Mouse (Mus musculus): ENCODE data around the gene Anapc11. TPM values are rescaled to one million over a fixed set of nuclear protein-coding genes. Genes with fewer than 3 reads are reported as not detected.

Gene Anapc11
- polyA plus RNA-seq, 1 experiment from 2014 or later: 218 TPM

DNA sequence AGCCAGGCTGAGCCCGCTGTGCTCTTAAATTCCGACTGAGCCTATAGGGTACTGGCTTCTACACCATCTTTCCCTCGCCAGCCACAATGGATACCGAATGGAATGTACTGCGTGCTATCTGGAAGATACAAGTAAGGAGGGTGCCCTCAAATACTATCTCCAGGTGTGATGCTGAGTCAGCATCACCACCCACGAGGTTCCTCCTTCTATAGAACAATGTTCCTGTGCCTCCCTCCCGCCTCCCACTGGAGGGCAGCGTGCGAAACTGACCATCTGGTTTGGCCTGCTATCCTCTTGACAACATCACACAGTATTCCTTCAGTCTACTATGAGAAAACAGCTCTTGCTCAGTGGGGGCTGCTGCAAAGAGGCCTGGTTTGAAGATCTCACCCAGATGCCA is 33.1 kb upstream of the Anapc11 start:
- no peaks in the 10 kb centered on the region for H3K4me1 ChIP-seq
- WGBS: 90% methylated on average over 9 of the region's 9 CpGs
- no peak overlapping the region for H3K27ac ChIP-seq
- H3K36me3 ChIP-seq (replicated peaks): peaks cover 99% of the 10 kb centered on the region
- no peak for DNase-seq (ENCODE audit: extremely low spot score, low spot score)
- H3K27me3 ChIP-seq (ENCODE audit: poor library complexity, severe bottlenecking): no peaks in the 10 kb centered on the region
- no peak overlapping the region for H3K4me3 ChIP-seq
- no peaks in the 10 kb centered on the region for H3K9me3 ChIP-seq

DNA sequence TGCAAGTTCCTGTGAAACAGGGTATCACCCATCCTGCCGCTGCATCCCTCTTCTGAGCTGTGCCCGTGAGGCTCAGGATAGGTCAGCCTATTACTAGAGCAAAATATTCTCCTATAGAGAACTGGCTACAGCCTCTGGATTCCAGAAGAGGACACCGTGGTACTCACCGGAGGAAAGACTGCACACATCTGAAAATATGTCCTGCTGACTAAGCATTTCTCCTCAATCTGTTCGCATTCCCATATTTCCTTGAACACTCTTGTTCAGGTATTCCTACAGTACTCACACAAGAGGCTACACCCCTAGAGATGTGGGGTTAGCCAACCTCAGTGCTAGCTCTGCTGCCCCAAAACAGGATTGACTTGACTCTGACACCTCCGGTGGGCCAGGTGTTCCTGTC is 29.9 kb upstream of the Anapc11 start:
- H3K9me3 ChIP-seq: no peaks in the 10 kb centered on the region
- H3K27ac ChIP-seq: no peak overlapping the region
- H3K27me3 ChIP-seq (ENCODE audit: poor library complexity, severe bottlenecking): no peaks in the 10 kb centered on the region
- H3K4me1 ChIP-seq: peaks cover 17% of the 10 kb centered on the region
- WGBS: 96% methylated on average over 6 of the region's 6 CpGs
- H3K36me3 ChIP-seq (replicated peaks): peaks cover 82% of the 10 kb centered on the region
- H3K4me3 ChIP-seq: no peak overlapping the region
- DNase-seq (ENCODE audit: extremely low spot score, low spot score): no peak

DNA sequence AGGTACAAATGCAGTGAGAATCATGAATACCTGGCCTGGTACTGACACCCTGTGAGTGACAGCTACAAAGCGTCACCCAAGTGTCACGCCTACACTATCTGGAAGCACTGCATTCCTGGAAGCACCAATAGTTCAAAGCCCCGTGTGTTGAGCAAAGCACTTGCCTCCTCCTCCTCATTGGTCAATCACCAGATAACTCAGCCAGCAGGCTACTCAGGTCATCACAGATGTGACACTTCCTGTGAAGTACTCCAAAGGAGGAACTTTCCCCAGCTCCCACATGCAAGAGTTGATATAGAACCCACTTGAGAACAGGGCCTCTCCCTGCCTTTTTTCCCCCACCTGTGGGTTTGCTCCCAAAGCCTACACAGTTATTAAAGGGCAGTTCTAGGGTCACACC is 27.1 kb upstream of the Anapc11 start:
- H3K27ac ChIP-seq: no peak overlapping the region
- no peaks in the 10 kb centered on the region for H3K9me3 ChIP-seq
- H3K4me1 ChIP-seq: peaks cover 30% of the 10 kb centered on the region
- no peak for DNase-seq (ENCODE audit: extremely low spot score, low spot score)
- WGBS: 88% methylated on average over 3 of the region's 3 CpGs
- peak overlapping the region; percentile 95 for H3K4me3 ChIP-seq
- no peaks in the 10 kb centered on the region for H3K27me3 ChIP-seq (ENCODE audit: poor library complexity, severe bottlenecking)
- peaks cover 55% of the 10 kb centered on the region for H3K36me3 ChIP-seq (replicated peaks)

DNA sequence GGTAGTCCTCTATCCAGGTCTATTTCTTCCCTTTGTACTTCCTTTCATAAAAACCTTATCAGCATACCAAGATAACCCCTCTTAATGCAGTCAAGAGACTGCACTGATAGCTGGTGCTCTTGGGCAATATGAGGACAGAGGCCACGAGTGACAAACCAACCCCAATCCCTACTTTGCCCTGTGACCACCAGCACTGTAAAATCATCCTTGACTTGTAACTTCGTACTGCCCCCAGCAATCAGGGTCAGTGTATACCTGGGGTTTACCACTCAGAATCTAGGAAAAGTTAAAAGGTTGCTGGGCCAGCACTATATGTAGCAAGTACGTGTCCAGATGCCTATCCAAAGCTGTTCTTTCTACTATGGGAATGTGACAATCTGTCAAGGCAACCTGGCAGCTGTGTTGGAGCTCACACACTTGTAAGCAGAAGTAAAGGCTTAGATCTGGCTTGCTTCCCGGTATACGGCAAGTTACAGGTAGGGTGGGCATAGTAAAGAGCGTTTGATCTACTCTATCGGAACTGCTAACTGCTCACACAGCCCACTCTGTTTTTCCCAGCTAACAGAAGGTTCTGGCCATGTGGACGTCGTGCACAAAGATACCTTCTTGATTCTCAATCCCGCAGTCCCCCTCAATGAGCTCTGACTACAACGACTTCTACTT is 26.3 kb upstream of the Anapc11 start:
- 20% methylated on average over 11 of the region's 11 CpGs for WGBS
- H3K36me3 ChIP-seq (replicated peaks): peaks cover 54% of the 10 kb centered on the region
- no peak for DNase-seq (ENCODE audit: extremely low spot score, low spot score)

DNA sequence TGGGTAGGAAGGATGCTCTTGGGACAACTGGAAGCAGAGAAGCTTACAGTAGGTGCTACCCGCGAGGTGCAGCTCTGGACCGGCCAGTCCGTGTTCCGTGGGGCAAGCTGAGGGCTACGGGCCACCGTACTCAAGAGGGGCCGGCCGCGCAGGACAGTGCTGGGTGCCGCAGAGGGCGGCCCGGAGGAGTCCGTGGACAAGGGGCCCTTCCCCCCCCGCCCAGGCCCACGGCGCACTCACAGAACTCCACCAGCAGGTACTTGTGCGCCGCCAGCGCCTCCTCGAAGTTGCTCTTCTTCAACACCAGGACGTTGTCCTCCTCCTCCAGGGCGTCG is 25.8 kb upstream of the Anapc11 start:
- peak overlapping the region; percentile 95 for H3K27ac ChIP-seq
- peaks cover 30% of the 10 kb centered on the region for H3K4me1 ChIP-seq
- H3K9me3 ChIP-seq: no peaks in the 10 kb centered on the region
- WGBS: under 1% methylated on average over 24 of the region's 24 CpGs
- DNase-seq (ENCODE audit: extremely low spot score, low spot score): no peak
- H3K36me3 ChIP-seq (replicated peaks): peaks cover 54% of the 10 kb centered on the region
- no peaks in the 10 kb centered on the region for H3K27me3 ChIP-seq (ENCODE audit: poor library complexity, severe bottlenecking)
- peak overlapping the region; percentile 95 for H3K4me3 ChIP-seq

More for the DNA sequence above, 26.3 kb upstream of the Anapc11 start:
- Histone ChIP-seq H3K27ac (peak overlapping the region; percentile 95), H3K4me3 (peak overlapping the region; percentile 95), H3K4me1 (peaks cover 30% of the 10 kb centered on the region), H3K27me3 (ENCODE audit: poor library complexity, severe bottlenecking) (no peaks in the 10 kb centered on the region), H3K9me3 (no peaks in the 10 kb centered on the region)

DNA sequence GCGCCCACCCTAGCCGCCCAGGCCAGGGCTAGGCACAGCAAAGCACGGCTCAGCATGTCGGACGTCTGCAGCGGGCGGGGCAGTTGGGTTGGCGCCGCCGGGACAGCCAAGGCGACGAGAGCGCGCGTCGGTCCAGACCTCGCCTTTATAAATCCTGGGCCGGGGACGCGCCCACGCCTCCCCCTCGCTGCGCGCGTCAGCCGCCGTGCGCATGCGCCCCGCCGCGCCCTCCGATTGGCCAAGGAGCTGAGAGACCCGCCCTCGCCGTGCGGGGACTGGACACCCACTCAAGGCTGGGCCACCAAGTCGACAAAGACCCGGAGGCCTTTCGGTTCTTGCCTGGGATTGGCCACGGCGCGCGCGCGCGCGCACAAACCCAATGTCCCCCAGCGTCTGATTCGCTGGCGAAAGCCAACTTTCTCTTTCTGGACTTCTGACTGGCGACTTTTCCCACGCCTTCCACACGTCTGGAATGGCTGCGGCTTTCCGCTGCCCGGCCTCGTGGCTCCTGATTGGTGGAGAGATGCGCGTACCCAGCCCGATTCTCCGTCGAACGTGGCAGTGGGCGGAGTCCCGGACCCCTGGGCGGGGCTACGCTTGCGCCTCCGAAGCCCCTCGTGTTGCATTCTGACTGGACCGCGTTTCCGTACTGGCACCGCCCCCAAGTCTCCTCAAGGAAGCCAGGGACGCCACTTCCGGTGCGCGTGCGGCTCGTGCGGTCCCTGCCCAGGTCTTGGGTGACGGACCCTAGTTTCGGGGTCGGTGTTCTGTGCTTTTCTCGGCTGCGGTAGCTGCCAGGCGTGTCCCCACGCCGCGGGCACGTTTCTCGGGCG is 25.3 kb upstream of the Anapc11 start, which contains the start of gene P4hb:
P4hb (minus strand) TSS at position 502 of the 833 bp plus-strand sequence.
- Histone ChIP-seq H3K36me3 (replicated peaks) (peaks cover 54% of the 10 kb centered on the region), H3K4me1 (peaks cover 32% of the 10 kb centered on the region), H3K27me3 (ENCODE audit: poor library complexity, severe bottlenecking) (no peaks in the 10 kb centered on the region), H3K9me3 (no peaks in the 10 kb centered on the region), H3K27ac (peak within 1 kb of the TSS; percentile 95), H3K4me3 (peak within 1 kb of the TSS; percentile 95)
- DNase-seq (ENCODE audit: extremely low spot score, low spot score): peak; percentile 99
- WGBS: under 1% methylated on average over 94 of the region's 94 CpGs

DNA sequence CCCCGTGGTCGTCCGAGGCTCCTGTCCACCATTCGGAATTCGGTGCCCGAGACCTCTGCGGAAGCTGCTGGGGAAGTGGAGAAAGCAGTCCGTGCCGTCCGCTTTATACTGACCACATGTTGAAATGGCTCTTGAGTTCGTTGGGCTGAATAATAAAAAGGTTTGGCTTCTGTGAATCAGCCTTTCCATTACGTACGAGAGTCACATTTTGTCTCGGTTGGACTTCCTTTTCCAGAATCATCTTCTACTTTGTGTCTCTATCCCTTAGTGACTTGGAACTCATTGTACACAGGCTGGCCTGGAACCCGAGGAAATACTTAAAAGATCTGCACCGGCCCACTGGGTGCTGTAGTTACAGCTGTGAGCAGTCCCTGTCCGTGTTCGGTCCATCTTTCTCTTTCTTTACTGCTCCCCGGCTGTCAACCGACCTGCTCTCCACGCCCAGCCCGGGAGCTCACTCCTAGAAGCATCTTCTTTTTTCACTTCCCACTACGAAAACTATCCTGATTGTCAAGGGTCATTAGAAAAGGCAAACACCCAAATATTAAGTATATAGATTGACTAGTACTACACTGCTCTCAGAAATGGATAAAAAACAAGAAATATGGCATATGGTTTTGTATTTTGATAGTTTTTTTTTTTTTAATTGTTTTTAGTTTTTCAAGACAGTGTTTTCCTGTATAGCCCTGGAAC is 24.5 kb upstream of the Anapc11 start:
- H3K27ac ChIP-seq: peak overlapping the region; percentile 95
- H3K4me1 ChIP-seq: peaks cover 40% of the 10 kb centered on the region
- DNase-seq (ENCODE audit: extremely low spot score, low spot score): no peak
- H3K4me3 ChIP-seq: peak overlapping the region; percentile 95
- peaks cover 54% of the 10 kb centered on the region for H3K36me3 ChIP-seq (replicated peaks)
- H3K9me3 ChIP-seq: no peaks in the 10 kb centered on the region
- H3K27me3 ChIP-seq (ENCODE audit: poor library complexity, severe bottlenecking): no peaks in the 10 kb centered on the region
- WGBS: 1% methylated on average over 23 of the region's 23 CpGs

DNA sequence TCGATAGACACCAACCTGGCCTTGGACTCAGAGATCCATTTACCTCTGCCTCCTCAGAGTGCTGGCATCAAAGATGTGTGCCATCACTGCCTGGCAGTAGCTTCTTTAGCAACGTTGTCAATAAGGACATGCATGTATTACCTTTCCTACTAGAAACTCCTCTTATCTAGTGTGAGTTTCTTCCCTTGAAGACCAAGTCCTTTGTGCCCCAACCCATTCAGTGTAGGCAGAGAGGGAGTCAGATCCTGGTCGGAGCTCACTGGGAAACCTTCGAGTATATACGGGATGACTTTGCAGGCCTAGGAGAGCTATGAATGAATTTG is 24.0 kb upstream of the Anapc11 start:
- H3K9me3 ChIP-seq: no peaks in the 10 kb centered on the region
- peaks cover 45% of the 10 kb centered on the region for H3K4me1 ChIP-seq
- WGBS: 59% methylated on average over 5 of the region's 5 CpGs
- DNase-seq (ENCODE audit: extremely low spot score, low spot score): no peak
- H3K4me3 ChIP-seq: peak overlapping the region; percentile 95
- H3K27ac ChIP-seq: peak overlapping the region; percentile 95
- H3K36me3 ChIP-seq (replicated peaks): peaks cover 55% of the 10 kb centered on the region
- no peaks in the 10 kb centered on the region for H3K27me3 ChIP-seq (ENCODE audit: poor library complexity, severe bottlenecking)

DNA sequence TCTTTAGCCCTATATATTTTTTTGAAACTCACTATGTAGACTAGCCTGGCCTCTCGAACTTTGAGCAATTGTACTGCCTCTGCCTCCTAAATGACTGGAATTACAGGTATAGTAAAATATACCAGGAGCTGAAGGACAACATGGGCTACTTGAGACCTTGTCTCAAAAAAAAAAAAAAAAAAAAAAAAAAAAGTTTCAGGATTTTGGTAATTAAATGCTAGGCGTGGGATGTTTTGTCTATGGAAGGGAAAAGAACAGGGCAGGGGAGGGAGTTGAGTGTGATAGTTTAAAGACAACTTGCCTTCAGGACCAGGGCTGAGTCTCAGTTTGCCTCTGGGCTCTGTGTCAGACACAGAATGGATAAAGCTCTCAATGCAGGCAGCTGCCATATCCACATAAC is 23.2 kb upstream of the Anapc11 start:
- no peaks in the 10 kb centered on the region for H3K27me3 ChIP-seq (ENCODE audit: poor library complexity, severe bottlenecking)
- no peak for DNase-seq (ENCODE audit: extremely low spot score, low spot score)
- peaks cover 53% of the 10 kb centered on the region for H3K4me1 ChIP-seq
- peak overlapping the region; percentile 95 for H3K4me3 ChIP-seq
- WGBS: 77% methylated on average over 2 of the region's 2 CpGs
- peaks cover 55% of the 10 kb centered on the region for H3K36me3 ChIP-seq (replicated peaks)
- no peaks in the 10 kb centered on the region for H3K9me3 ChIP-seq
- 0 out of 2 replicates have a peak overlapping the region, but pooled peaks have one; percentile 95 for H3K27ac ChIP-seq

DNA sequence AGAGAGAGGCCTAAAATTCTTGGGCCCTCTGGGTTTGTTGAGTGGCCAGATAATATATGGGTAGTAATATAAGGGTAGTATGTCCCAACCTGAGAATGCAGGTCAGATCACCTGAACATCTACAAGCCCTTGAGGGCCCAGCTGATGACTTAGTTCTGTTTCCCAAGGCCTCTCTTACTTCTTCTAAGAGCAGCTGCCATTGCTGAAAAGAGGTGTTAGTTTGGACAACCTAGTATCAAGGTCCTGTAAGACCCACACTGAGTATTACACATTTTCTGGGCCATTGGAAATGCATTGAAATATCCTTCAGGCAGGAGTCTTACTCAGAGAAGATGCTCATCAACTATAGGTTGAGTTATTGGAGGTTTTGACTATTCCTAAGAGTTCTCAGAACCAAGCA is 22.3 kb upstream of the Anapc11 start:
- Histone ChIP-seq H3K36me3 (replicated peaks) (peaks cover 50% of the 10 kb centered on the region), H3K4me3 (no peak overlapping the region), H3K9me3 (no peaks in the 10 kb centered on the region), H3K27ac (no peak overlapping the region), H3K4me1 (peaks cover 55% of the 10 kb centered on the region), H3K27me3 (ENCODE audit: poor library complexity, severe bottlenecking) (no peaks in the 10 kb centered on the region)
- DNase-seq (ENCODE audit: extremely low spot score, low spot score): no peak

DNA sequence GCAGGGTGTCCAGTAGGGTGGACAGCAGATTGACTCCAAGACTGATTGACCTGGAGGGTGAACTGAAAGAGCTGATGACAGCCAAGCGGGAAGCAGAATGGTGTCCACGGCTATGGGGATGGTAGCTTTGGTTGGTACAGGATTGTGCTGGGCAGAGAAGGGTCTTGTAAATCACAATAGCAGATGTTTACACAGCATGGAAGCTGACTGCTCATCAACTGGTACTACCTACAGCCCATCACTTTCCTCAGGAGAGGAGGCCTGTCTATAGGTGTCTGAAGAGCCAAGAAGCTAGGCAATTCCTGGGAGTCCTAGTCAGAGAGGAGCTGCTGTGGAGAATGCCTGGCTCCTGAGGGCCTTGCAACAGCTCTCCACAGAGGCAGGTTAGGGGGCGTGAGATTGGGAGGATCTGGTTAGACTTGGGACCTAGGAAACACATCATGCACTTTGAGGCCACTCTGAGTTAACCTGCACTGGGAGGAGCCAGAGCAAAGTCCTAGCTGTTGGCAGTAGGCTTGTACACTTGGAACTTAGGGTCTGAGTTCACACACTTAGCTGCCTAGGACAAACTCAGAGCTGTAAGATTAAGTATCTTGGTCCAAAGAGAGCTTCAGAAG is 21.7 kb upstream of the Anapc11 start:
- Histone ChIP-seq H3K4me3 (peak overlapping the region; percentile 19; the same call in 1 of the 2 replicates), H3K4me1 (peaks cover 50% of the 10 kb centered on the region), H3K36me3 (replicated peaks) (peaks cover 45% of the 10 kb centered on the region), H3K27me3 (ENCODE audit: poor library complexity, severe bottlenecking) (no peaks in the 10 kb centered on the region), H3K27ac (no peak overlapping the region), H3K9me3 (no peaks in the 10 kb centered on the region)
- 90% methylated on average over 3 of the region's 3 CpGs for WGBS
- no peak for DNase-seq (ENCODE audit: extremely low spot score, low spot score)

DNA sequence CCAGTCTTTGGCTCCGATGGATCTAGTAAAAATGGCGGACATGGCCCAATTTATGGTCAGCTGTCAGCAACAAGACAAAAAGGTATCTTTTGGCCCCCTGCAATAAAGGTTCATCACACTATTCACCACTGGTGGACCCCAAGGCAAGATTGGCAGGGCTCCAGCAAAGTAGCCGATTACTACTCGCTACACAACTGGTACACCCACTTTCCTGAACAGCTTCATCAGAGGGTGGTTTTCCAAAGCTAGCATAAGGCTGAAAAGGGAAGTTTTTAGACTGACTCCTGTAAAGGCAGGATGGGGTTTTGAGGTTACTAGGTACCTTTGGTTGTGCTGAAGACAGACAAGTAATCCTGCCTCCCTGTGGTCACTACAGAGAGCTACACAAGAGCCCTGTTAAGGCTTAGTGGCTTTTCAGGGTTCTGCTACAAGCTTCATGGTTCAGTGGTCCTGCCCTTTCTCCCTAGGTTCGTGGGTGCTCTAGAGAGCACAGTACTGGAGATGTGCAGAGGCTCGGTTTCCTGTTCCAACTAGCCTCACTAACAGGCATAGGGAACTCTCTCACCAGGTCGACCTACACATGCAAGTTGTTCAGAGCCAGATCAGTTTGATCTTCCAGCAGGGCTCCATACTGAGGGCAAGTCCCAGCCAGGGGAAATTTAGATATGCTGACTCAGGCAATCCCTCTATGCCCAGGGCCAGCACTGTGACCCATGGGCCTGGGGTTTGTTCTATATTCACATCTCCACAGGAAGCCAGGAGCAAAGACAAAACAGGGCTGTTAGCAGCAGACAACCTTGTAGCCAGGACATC is 20.8 kb upstream of the Anapc11 start:
- H3K27me3 ChIP-seq (ENCODE audit: poor library complexity, severe bottlenecking): no peaks in the 10 kb centered on the region
- peaks cover 52% of the 10 kb centered on the region for H3K4me1 ChIP-seq
- WGBS: 84% methylated on average over 7 of the region's 7 CpGs
- peaks cover 44% of the 10 kb centered on the region for H3K36me3 ChIP-seq (replicated peaks)
- H3K4me3 ChIP-seq: peak overlapping the region; percentile 5; the same call in 1 of the 2 replicates
- no peak overlapping the region for H3K27ac ChIP-seq
- no peaks in the 10 kb centered on the region for H3K9me3 ChIP-seq
- no peak for DNase-seq (ENCODE audit: extremely low spot score, low spot score)
